Mouse (Mus musculus): ENCODE measurements around the gene Masp2.

The Masp2 gene

GRCm38 (mm10) chr4:148600316-148600715, 2.0 kb upstream of the Masp2 start:
- no peak for DNase-seq (ENCODE audit: low spot score in 2 of 2)

- no peak for DNase-seq (ENCODE audit: low spot score in 2 of 2)
Observed at GRCm38 (mm10) chr4:148601871-148602270, 483 bp upstream of the Masp2 start.

GRCm38 (mm10) chr4:148603376-148604139, 1.2 kb downstream of the Masp2 start:
- no peak for DNase-seq (ENCODE audit: low spot score in 2 of 2)

- peak; percentile 43 to 52 for DNase-seq (ENCODE audit: low spot score in 2 of 2)
Observed at GRCm38 (mm10) chr4:148604141-148604540, 1.8 kb downstream of the Masp2 start.

GRCm38 (mm10) chr4:148604541-148605165, 2.3 kb downstream of the Masp2 start:
- DNase-seq (ENCODE audit: low spot score in 2 of 2), result peak; percentile 31 to 35

GRCm38 (mm10) chr4:148607758-148608157, 5.4 kb downstream of the Masp2 start:
- DNase-seq (ENCODE audit: low spot score in 2 of 2), result peak; percentile 64 to 73

GRCm38 (mm10) chr4:148609805-148610204, 7.5 kb downstream of the Masp2 start:
- DNase-seq (ENCODE audit: low spot score in 2 of 2), result no peak

GRCm38 (mm10) chr4:148610631-148611364, 8.4 kb downstream of the Masp2 start:
- no peak for DNase-seq (ENCODE audit: low spot score in 2 of 2)

GRCm38 (mm10) chr4:148612557-148612956, 10.2 kb downstream of the Masp2 start:
- no peak for DNase-seq (ENCODE audit: low spot score in 2 of 2)

- DNase-seq (ENCODE audit: low spot score in 2 of 2), result no peak
Observed at GRCm38 (mm10) chr4:148613738-148614137, 11.4 kb downstream of the Masp2 start.

- DNase-seq (ENCODE audit: low spot score in 2 of 2), result no peak
Observed at GRCm38 (mm10) chr4:148619805-148620204, 17.5 kb downstream of the Masp2 start.

GRCm38 (mm10) chr4:148620718-148621117, 18.4 kb downstream of the Masp2 start:
- DNase-seq (ENCODE audit: low spot score in 2 of 2), result no peak

- no peak for DNase-seq (ENCODE audit: low spot score in 2 of 2)
Observed at GRCm38 (mm10) chr4:148622485-148622884, 20.1 kb downstream of the Masp2 start.

GRCm38 (mm10) chr4:148623609-148624008, 21.3 kb downstream of the Masp2 start:
- DNase-seq (ENCODE audit: low spot score in 2 of 2), result no peak

GRCm38 (mm10) chr4:148625010-148625409, 22.7 kb downstream of the Masp2 start:
- DNase-seq (ENCODE audit: low spot score in 2 of 2), result no peak

- peak; percentile 13 to 80 for DNase-seq (ENCODE audit: low spot score in 2 of 2)
Observed at GRCm38 (mm10) chr4:148625756-148626622, 23.6 kb downstream of the Masp2 start.

- DNase-seq (ENCODE audit: low spot score in 2 of 2), result peak; percentile 90 to 94
Observed at GRCm38 (mm10) chr4:148626623-148627185, 24.4 kb downstream of the Masp2 start, which contains the start of gene Tardbp. Gene Tardbp, minus strand, starts transcription at chr4:148627019.

GRCm38 (mm10) chr4:148627246-148627645, 24.9 kb downstream of the Masp2 start:
- no peak for DNase-seq (ENCODE audit: low spot score in 2 of 2)

GRCm38 (mm10) chr4:148632013-148632692, 29.8 kb downstream of the Masp2 start:
- DNase-seq (ENCODE audit: low spot score in 2 of 2), result no peak

- DNase-seq (ENCODE audit: low spot score in 2 of 2), result no peak
Observed at GRCm38 (mm10) chr4:148633395-148634061, 31.2 kb downstream of the Masp2 start.
